Mouse (Mus musculus) erythroid progenitor cell, adult 5-6 weeks (primary cell): Measurements from ENCODE around the gene Trnp1. TPM values are rescaled to one million over a fixed set of nuclear protein-coding genes. Genes with fewer than 3 reads are reported as not detected.

Experiments used
- ATAC-seq: replicated peaks from 2 replicates; pipeline ENCODE4 v1.8.0; 2016; ENCODE audit warnings: moderate number of reproducible peaks, mild to moderate bottlenecking, moderate TSS enrichment, inconsistent platforms; ENCODE audit not compliant: poor library complexity, low FRiP score, severe bottlenecking
- total RNA-seq, 2 experiments: library from RNA; stranded (forward) in 1 of 2; stranded (reverse) in 1 of 2; fragments of 150-400 nt in 1 of 2; fragments of 186-747, 209-891 nt in 1 of 2; gene quantifications; 2 replicates each; pipeline versions ENCODE4 v1.2.3 to v1.2.4; 2015 to 2017; ENCODE audit warnings: low replicate concordance in 2 of 2

The Trnp1 gene
- total RNA-seq, 2 experiments from 2014 or later, result not detected

GRCm38 (mm10) chr4:133496738-133497445 lies 1.5 kb downstream of the Trnp1 start:
- ATAC-seq, result no peak

- ATAC-seq, result no peak
Measured at GRCm38 (mm10) chr4:133495711-133496110, 2.6 kb downstream of the Trnp1 start.

DNA sequence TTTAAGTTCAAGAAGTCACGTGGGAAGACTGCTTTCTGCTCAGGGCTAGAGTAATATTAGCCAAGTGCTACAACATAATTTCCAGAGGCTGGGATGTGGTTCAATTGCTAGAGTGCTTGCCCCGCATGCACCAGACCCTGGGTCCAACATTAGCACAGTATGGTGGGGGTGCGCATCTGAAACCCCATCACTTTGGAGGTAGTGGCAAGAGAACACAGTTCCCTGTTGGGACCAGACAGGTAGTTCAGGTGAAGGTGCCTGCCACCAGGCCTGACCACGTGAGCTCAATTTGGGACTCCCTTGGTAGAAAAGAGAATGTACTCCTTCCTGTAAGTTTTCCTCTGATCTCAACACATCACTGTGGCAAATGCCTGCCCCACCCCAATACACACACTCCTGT lies 3.5 kb downstream of the Trnp1 start:
- ATAC-seq, result no peak

GRCm38 (mm10) chr4:133494432-133494831 lies 3.9 kb downstream of the Trnp1 start:
- peak; percentile 73 for ATAC-seq

DNA sequence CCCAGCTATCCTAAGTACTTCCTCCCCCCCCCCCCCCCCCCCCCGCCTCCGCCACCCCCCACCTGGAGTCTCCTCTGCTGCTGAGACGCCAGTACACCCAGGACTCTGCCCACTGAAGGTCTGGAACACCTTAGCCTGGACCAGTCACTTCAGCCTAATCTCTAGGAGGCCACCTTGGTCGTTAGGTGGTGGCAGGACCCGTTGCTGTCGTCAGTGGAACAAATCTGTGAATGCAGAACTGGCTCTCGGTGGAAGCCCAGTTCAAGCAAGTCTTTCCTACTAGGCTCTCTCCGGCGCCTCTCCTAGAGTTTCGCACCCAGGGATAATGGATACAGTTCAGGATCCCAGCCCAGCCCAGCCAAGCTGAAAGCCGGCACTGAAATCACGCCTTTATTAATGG lies 4.5 kb downstream of the Trnp1 start:
- ATAC-seq, result no peak

GRCm38 (mm10) chr4:133491800-133492199 lies 6.5 kb downstream of the Trnp1 start:
- no peak for ATAC-seq

DNA sequence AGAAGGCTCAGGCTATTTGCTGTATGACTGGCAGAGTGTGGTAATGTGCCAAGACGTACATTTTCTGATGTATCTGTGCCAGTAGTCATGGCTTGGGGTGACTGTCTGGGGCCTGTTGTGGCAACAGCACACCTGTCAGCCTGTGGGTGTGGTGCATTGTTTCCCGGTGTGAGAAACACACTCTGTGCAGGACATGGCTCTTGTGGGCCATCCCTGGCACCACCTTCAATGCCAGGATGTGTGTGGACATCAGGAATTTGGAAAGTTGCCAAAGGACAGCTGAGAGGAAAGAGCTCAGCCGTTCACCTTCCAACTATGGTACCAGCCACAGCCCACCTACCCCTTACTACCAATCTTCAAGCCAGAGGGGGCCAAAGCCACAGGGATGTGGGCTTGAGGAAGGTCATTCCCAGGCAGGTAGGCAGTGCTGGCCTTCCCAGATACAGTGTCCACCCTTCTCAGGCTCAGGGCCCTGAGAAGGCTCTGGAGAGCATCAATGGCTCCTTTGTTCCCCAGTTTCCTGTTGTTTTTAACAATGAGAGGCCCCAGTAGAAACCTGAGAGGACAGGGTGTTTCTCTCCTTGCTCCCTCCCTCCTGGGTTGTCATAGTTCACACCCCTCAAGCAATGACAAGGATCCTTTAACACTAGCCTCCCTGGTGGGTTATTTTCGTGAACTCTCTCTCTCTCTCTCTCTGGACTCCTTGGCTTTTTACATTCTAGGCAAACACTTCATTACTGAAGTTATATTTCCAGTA lies 8.7 kb downstream of the Trnp1 start:
- no peak for ATAC-seq

DNA sequence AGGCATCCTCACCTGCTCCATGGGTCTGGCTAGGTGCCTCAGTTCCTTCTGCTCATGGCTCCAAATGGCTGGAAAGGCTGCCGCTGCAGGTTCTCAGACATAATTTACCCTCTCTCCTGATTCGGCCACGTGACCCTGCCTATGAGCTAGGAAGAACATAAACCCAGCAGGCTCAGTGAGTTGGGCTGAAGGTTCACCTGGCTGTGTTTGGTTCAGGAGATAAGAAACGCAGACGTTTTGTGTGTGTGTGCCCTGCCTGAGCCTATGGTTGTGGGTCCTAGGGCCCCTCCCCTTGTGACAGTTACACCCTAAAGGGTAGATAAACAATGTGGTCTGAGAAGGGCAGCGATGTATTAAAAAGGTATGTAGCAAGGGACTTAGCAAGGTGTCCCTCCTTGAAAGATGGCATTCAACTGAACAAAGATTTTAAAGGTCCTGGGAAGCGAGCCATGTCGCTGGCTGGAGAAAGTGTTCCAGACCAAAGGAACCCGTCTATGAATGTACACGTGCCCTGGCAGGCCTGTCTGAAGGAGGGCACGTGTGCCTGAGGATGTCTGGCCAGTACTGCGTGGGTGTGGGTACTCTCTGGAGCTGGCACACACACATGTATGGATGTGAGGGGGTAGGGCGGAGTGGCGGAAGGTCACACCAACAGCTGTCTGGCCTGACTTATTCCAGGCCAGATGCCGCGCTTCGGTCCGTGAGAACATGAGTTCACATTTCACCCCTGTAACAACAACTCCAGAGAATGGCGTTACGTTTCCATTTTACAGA lies 9.5 kb downstream of the Trnp1 start:
- no peak for ATAC-seq

- no peak for ATAC-seq
Measured at GRCm38 (mm10) chr4:133486673-133487357, 11.5 kb downstream of the Trnp1 start.

- ATAC-seq, result no peak
Measured at GRCm38 (mm10) chr4:133485691-133486425, 12.5 kb downstream of the Trnp1 start.

DNA sequence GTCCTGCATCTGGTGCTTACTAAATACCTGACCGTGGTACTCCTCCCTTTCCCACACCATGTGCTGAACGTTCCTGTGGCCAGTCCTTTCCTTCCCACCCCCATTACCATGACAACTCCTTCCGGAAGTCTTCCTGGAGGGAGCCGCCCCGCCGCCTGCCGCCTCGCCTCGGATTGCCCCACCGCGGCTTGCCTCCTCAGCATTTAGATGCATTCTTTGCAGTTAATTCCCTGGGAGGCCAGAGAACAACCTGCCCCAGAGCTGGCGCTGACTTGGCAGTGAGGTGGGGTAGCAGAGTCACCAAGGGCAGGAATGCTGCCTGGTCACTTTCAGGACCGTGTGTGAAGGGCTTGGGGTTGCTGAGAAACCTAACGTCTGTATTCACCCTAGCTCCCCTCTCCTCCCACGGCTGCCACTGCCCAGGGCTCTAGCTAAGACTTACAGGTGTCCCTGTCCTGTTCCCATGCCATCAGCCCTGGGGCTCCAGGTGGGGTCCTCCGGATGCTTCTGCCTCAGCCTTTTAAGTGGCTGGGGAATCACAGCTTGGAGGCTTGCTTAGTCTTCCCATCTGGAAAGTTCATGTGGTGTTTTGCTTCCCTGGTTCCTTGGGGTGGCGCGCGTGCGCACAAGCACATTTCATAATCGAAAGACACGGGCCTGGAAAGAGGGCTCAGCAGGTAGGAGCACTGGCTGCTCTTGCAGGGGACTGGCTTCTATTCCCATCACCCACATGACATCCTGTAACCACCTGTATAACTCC lies 13.9 kb downstream of the Trnp1 start:
- ATAC-seq, result no peak

GRCm38 (mm10) chr4:133482479-133482878 lies 15.9 kb downstream of the Trnp1 start:
- ATAC-seq, result no peak

GRCm38 (mm10) chr4:133481488-133481887 lies 16.9 kb downstream of the Trnp1 start:
- ATAC-seq, result no peak

DNA sequence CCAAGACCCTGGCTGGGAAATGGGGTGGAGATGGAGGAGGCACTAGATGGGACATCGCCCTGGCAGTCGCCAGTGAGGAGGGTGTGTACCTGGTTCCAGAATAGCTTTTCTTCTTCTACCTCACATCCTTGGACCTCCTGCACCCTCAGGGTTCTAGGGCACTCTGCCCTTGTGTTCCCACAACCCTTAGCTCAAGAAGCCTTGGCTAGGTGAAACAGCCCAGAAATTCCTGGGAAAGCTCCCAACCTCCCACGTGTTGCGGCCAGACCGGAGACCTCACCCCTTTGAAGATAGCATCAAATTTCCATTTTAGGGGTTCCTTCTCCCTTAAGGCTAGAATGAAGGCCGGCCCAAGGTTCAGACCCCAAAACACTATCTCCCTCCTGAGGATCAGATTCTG lies 17.6 kb downstream of the Trnp1 start:
- ATAC-seq, result no peak

GRCm38 (mm10) chr4:133480185-133480537 lies 18.2 kb downstream of the Trnp1 start:
- ATAC-seq, result no peak

GRCm38 (mm10) chr4:133479458-133480184 lies 18.7 kb downstream of the Trnp1 start, which contains the start of gene Tent5b:
Gene Tent5b, plus strand, starts transcription at chr4:133480132.
- peak; percentile 95 for ATAC-seq

DNA sequence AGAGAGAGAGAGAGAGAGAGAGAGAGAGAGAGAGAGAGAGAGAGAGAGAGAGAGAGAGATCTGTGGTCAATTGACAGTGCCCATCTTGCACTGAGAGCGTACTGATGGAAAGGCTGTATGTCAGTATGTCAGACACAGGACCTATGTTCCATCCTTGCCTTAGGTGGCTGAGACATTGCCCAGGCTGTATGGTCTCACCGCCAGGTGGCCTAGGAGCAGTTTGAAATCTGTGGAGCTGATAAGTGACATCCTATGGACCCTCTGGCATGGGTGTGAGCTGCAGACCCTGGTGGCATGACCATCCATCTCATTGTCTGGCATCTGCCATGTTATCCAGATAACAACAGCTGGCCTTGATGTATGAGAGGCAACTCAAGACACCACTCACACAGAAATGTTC lies 24.5 kb downstream of the Trnp1 start:
- no peak for ATAC-seq
